Mouse (Mus musculus): ENCODE measurements at regions not wholly inside any gene's neighbourhood (a gene's known extent, or its start where the extent isn't known, plus 50 kb on each side); places are given as distances from the start of the nearest gene placed in this dataset.
A peak's percentile ranks its signal among the peaks of the same experiment; 100 is the strongest.

GRCm38 (mm10) chr13:117482624-117483023 lies 119.5 kb upstream of the Hcn1 start:
- no peak overlapping the region for H3K4me3 ChIP-seq
- H3K36me3 ChIP-seq, result no peaks in the 10 kb centered on the region
- H3K9ac ChIP-seq (replicated peaks), result no peak overlapping the region
- no peaks in the 10 kb centered on the region for H3K27me3 ChIP-seq
- no peak overlapping the region for H3K27ac ChIP-seq (replicated peaks)
- 59% methylated on average over 3 of the region's 3 CpGs for WGBS
- no peaks in the 10 kb centered on the region for H3K9me3 ChIP-seq
- H3K4me2 ChIP-seq (replicated peaks), result no peak overlapping the region
- H3K4me1 ChIP-seq, result no peaks in the 10 kb centered on the region
- ATAC-seq (ENCODE audit: low FRiP score, low read depth), result no peak

- Histone ChIP-seq H3K36me3 (no peaks in the 10 kb centered on the region), H3K9ac (replicated peaks) (no peak overlapping the region), H3K4me3 (no peak overlapping the region), H3K4me2 (replicated peaks) (no peak overlapping the region), H3K9me3 (no peaks in the 10 kb centered on the region), H3K27me3 (no peaks in the 10 kb centered on the region), H3K27ac (replicated peaks) (no peak overlapping the region), H3K4me1 (no peaks in the 10 kb centered on the region)
- 89% methylated on average over 4 of the region's 4 CpGs for WGBS
- ATAC-seq (ENCODE audit: low FRiP score, low read depth), result no peak
Measured at GRCm38 (mm10) chr13:117508746-117509145, 93.4 kb upstream of the Hcn1 start.

- Histone ChIP-seq H3K9ac (replicated peaks) (no peak overlapping the region), H3K36me3 (no peaks in the 10 kb centered on the region), H3K27me3 (no peaks in the 10 kb centered on the region), H3K4me2 (replicated peaks) (no peak overlapping the region), H3K9me3 (no peaks in the 10 kb centered on the region), H3K27ac (replicated peaks) (no peak overlapping the region), H3K4me1 (no peaks in the 10 kb centered on the region), H3K4me3 (no peak overlapping the region)
- 55% methylated on average over 3 of the region's 3 CpGs for WGBS
- peak; percentile 49; the same call in 1 of the 2 replicates for ATAC-seq (ENCODE audit: low FRiP score, low read depth)
Measured at GRCm38 (mm10) chr13:117550108-117550507, 52.0 kb upstream of the Hcn1 start.

All from midbrain, embryonic 12.5 days (tissue).